ENCODE assay signal across 8 mouse cellular contexts in the genomic region with DNA sequence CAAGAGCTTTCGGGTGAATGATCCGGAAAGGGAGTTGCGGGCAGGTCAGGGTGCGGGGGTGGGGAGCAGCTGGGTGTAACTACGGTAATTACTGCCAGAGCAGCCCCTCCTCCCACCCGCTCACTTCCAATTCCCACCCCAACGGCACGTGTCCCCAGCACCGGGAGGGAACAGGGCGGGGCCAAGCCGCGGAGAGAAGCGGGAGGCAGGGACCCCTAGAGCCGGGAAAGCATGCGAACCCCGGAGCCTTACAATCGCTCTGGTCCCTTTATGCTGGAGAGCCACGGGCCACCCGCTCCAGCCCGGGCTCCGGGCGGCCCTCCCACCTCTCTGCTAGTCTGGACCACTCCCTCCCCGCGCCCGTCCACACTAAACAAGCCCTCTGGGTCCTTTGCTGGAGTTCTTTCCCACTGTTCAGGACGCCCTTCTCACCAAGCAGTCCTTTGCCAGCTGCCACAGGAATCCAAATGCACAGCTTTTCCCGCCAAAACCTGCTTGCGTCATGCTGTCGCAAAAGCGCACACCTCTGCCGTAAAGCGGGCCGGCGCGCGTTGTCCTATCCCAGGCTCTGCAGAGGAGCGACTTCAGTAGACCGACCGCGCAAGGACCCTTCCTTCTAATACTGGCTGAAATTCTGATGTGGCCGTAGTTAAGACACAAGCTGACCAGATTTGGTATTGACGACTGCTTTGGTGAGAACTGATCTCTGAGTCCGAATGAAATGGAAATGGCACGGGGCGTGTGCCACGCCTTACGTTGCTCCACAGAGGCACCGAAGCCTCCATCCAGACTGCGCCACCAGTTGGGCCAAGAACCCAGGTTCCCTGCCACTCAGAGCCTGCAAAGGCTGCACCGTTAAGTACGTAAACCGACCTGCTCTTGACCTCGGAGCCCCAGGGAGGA. TPM values are rescaled to one million over a fixed set of nuclear protein-coding genes. Genes with fewer than 3 reads are reported as not detected.
DNase-seq lines count a peak whose midpoint lies in the region; ATAC-seq lines count a peak whose summit lies in the region.

No protein-coding gene starts in this region.

- peak; percentile 92 to 98 for DNase-seq in adrenal gland, adult (ENCODE audit: inconsistent age in 2 of 2, low spot score in 1 of 2)
- DNase-seq in embryo, embryonic 10.5 days (ENCODE audit: low spot score) = peak; percentile 97
- peak; percentile 82 for DNase-seq in gastrocnemius, postnatal 14 days
- DNase-seq in left cerebral cortex, postnatal 10 days (ENCODE audit: extremely low spot score in 1 of 2, low spot score in 2 of 2) = peak; percentile 90 to 91
- peak; percentile 91 for DNase-seq in right cerebral cortex, postnatal 25 days
- peak; percentile 82 to 87 for DNase-seq in urinary bladder, postnatal 4 days (ENCODE audit: low spot score in 2 of 2)

- ATAC-seq in inflammation-experienced regulatory T-cells, adult 6 months = peak; percentile 82
- ATAC-seq in megakaryocyte-erythroid progenitor cell, adult 5-6 weeks (replicated peaks; ENCODE audit: low FRiP score, low TSS enrichment, poor library complexity, severe bottlenecking) = peak; percentile 85

- intact Hi-C loops in gastrocnemius, postnatal 14 days (cut with DNase I; ENCODE audit: low total_unique reads) = no loop called here
- intact Hi-C loops in left cerebral cortex, postnatal 10 days (cut with DNase I) = no loop called here

RNA-seq across cellular contexts. Expression of a gene that starts 0.5 kb away (rescaled TPM):
- 1 to 10 TPM; 1.4 to 2.1 TPM for total RNA-seq in gastrocnemius, postnatal 14 days (2021)
- polyA plus RNA-seq in inflammation-experienced regulatory T-cells, adult 6 months (2017; shearing (Covaris generic)) = 10 to 100 TPM in 1 of 3 experiments, 1 to 10 TPM in 2; 3.7 to 24.6 (median 6.3) TPM
- 1 to 10 TPM; 2.3 to 3.1 TPM for total RNA-seq in left cerebral cortex, postnatal 10 days (2021)
- total RNA-seq in megakaryocyte-erythroid progenitor cell, adult 5-6 weeks (2014; fragmentation: Nextera tagmentation) = 42.9 and 54.5 TPM in 2 replicates
- 94.6 and 124 TPM in 2 replicates for total RNA-seq in megakaryocyte-erythroid progenitor cell, adult 5-6 weeks (2017)

RNA-seq across cellular contexts. Expression of a gene that starts 33.4 kb away (rescaled TPM):
- not detected for total RNA-seq in gastrocnemius, postnatal 14 days (2021)
- polyA plus RNA-seq in inflammation-experienced regulatory T-cells, adult 6 months (2017; shearing (Covaris generic)) = not detected
- total RNA-seq in left cerebral cortex, postnatal 10 days (2021) = not detected
- total RNA-seq in megakaryocyte-erythroid progenitor cell, adult 5-6 weeks (2014; fragmentation: Nextera tagmentation) = not detected in 2 replicates
- not detected in 2 replicates for total RNA-seq in megakaryocyte-erythroid progenitor cell, adult 5-6 weeks (2017)

RNA-seq across cellular contexts. Expression of a gene that starts 41.1 kb away (rescaled TPM):
- total RNA-seq in gastrocnemius, postnatal 14 days (2021) = 10 to 100 TPM; 51.7 to 69.5 TPM
- 100 to 1,000 TPM; 237 to 338 (median 247) TPM for polyA plus RNA-seq in inflammation-experienced regulatory T-cells, adult 6 months (2017; shearing (Covaris generic))
- total RNA-seq in left cerebral cortex, postnatal 10 days (2021) = 10 to 100 TPM; 75.0 to 76.6 TPM
- total RNA-seq in megakaryocyte-erythroid progenitor cell, adult 5-6 weeks (2014; fragmentation: Nextera tagmentation) = 168 and 186 TPM in 2 replicates
- total RNA-seq in megakaryocyte-erythroid progenitor cell, adult 5-6 weeks (2017) = 677 and 976 TPM in 2 replicates

Comparison
In these comparisons a context has a peak if more than half of its experiments do, and no peak if none do; other contexts are left out.
1. Peak in every context shown above with its lines: DNase-seq and ATAC-seq.
2. RNA of a gene that starts 0.5 kb away (total RNA-seq): 42.9 to 124 TPM in megakaryocyte-erythroid progenitor cell, adult 5-6 weeks; 2.3 to 3.1 TPM in left cerebral cortex, postnatal 10 days and 1.4 to 2.1 TPM in gastrocnemius, postnatal 14 days; every median in the first group is over 10 times any median in the second.